Mouse (Mus musculus) liver, adult 2 months (tissue): ENCODE results near the gene Hspb6.

Experiments
- CTCF ChIP-seq: fragments of 200-500 bp; IDR thresholded peaks from 2 replicates; pipeline ENCODE4 v1.5.1; 2011; ENCODE audit warnings: low read depth, low read length, control low read depth
- POLR2A ChIP-seq: fragments of 200-500 bp; IDR thresholded peaks from 2 replicates; pipeline ENCODE4 v1.6.1; 2011; ENCODE audit warnings: low read length, control low read depth; ENCODE audit not compliant: insufficient read depth; ENCODE audit errors: extremely low read depth

- TF ChIP-seq CTCF (no peak), POLR2A (no peak)
Measured at GRCm38 (mm10) chr7:30566033-30566432, 14.1 kb downstream of the Hspb6 start.
